Mouse (Mus musculus): ENCODE results near the gene Cacna2d4. TPM values are rescaled to one million over a fixed set of nuclear protein-coding genes. Genes with fewer than 3 reads are reported as not detected.
"Not testable (repeated sequence)": the region's sequence is repeated elsewhere in the genome, so short reads cannot be mapped to it uniquely, and the experiment has no call there.

The Cacna2d4 gene
- total RNA-seq, 2 experiments from 2014 or later, result 0.78 to 0.83 TPM

GRCm38 (mm10) chr6:119336124-119336523 is 99.8 kb downstream of the Cacna2d4 start:
- no peak for DNase-seq (ENCODE audit: low spot score in 2 of 2)

GRCm38 (mm10) chr6:119337287-119337686 is 101.0 kb downstream of the Cacna2d4 start:
- DNase-seq (ENCODE audit: low spot score in 2 of 2), result no peak

GRCm38 (mm10) chr6:119338121-119338912 is 102.0 kb downstream of the Cacna2d4 start:
- DNase-seq (ENCODE audit: low spot score in 2 of 2), result no peak

GRCm38 (mm10) chr6:119341409-119341808 is 105.1 kb downstream of the Cacna2d4 start:
- DNase-seq (ENCODE audit: low spot score in 2 of 2), result no peak

- no peak for DNase-seq (ENCODE audit: low spot score in 2 of 2)
Measured at GRCm38 (mm10) chr6:119346257-119346656, 109.9 kb downstream of the Cacna2d4 start.

- no peak for DNase-seq (ENCODE audit: low spot score in 2 of 2)
Measured at GRCm38 (mm10) chr6:119347813-119348212, 111.5 kb downstream of the Cacna2d4 start.

GRCm38 (mm10) chr6:119348234-119348633 is 111.9 kb downstream of the Cacna2d4 start:
- peak; percentile 44 to 75 for DNase-seq (ENCODE audit: low spot score in 2 of 2)

GRCm38 (mm10) chr6:119350703-119351198 is 114.4 kb downstream of the Cacna2d4 start:
- DNase-seq (ENCODE audit: low spot score in 2 of 2), result no peak

GRCm38 (mm10) chr6:119351656-119352055 is 115.3 kb downstream of the Cacna2d4 start:
- no peak for DNase-seq (ENCODE audit: low spot score in 2 of 2)

GRCm38 (mm10) chr6:119352501-119352900 is 116.2 kb downstream of the Cacna2d4 start:
- no peak for DNase-seq (ENCODE audit: low spot score in 2 of 2)

GRCm38 (mm10) chr6:119358020-119358571 is 121.8 kb downstream of the Cacna2d4 start:
- DNase-seq (ENCODE audit: low spot score in 2 of 2), result no peak

- DNase-seq (ENCODE audit: low spot score in 2 of 2), result not testable (repeated sequence)
Measured at GRCm38 (mm10) chr6:119360250-119360649, 123.9 kb downstream of the Cacna2d4 start.

- DNase-seq (ENCODE audit: low spot score in 2 of 2), result no peak
Measured at GRCm38 (mm10) chr6:119360925-119361702, 124.8 kb downstream of the Cacna2d4 start.

GRCm38 (mm10) chr6:119363593-119363992 is 127.3 kb downstream of the Cacna2d4 start:
- DNase-seq (ENCODE audit: low spot score in 2 of 2), result no peak

- DNase-seq (ENCODE audit: low spot score in 2 of 2), result not testable (repeated sequence)
Measured at GRCm38 (mm10) chr6:119366800-119367199, 130.5 kb downstream of the Cacna2d4 start.

GRCm38 (mm10) chr6:119367382-119367781 is 131.1 kb downstream of the Cacna2d4 start:
- DNase-seq (ENCODE audit: low spot score in 2 of 2), result no peak

GRCm38 (mm10) chr6:119371624-119372023 is 135.3 kb downstream of the Cacna2d4 start:
- DNase-seq (ENCODE audit: low spot score in 2 of 2), result no peak

GRCm38 (mm10) chr6:119372237-119372636 is 135.9 kb downstream of the Cacna2d4 start:
- no peak for DNase-seq (ENCODE audit: low spot score in 2 of 2)

- no peak for DNase-seq (ENCODE audit: low spot score in 2 of 2)
Measured at GRCm38 (mm10) chr6:119373000-119373705, 136.8 kb downstream of the Cacna2d4 start.

- no peak for DNase-seq (ENCODE audit: low spot score in 2 of 2)
Measured at GRCm38 (mm10) chr6:119375035-119375434, 138.7 kb downstream of the Cacna2d4 start.

GRCm38 (mm10) chr6:119377613-119378012 is 141.3 kb downstream of the Cacna2d4 start:
- no peak for DNase-seq (ENCODE audit: low spot score in 2 of 2)

Measured in gastrocnemius, postnatal 4 days (tissue).